Mouse (Mus musculus) midbrain, embryonic 10.5 days (tissue): Measurements from ENCODE around the gene Hist2h3c2. TPM values are rescaled to one million over a fixed set of nuclear protein-coding genes. Genes with fewer than 3 reads are reported as not detected.
"Not testable (repeated sequence)": the region's sequence is repeated elsewhere in the genome, so short reads cannot be mapped to it uniquely, and the experiment has no call there.

Experiments used
- DNase-seq: peaks from one replicate; pipeline ENCODE4 v3.0.0-alpha.2; 2017; ENCODE audit warnings: low spot score
- H3K27ac ChIP-seq: fragments of 300-500 bp; sonication (generic); replicated peaks from 2 replicates; pipeline ENCODE4 v1.5.1; 2016; ENCODE audit warnings: mild to moderate bottlenecking
- H3K27me3 ChIP-seq: fragments of 300-500 bp; sonication (generic); 2 replicates; pipeline ENCODE4 v1.6.1; 2016; ENCODE audit warnings: low read depth, mild to moderate bottlenecking; ENCODE audit not compliant: poor library complexity, severe bottlenecking
- H3K36me3 ChIP-seq: fragments of 300-500 bp; sonication (generic); 2 replicates; pipeline ENCODE4 v1.6.1; 2016; ENCODE audit warnings: mild to moderate bottlenecking, moderate library complexity
- H3K4me1 ChIP-seq: fragments of 300-500 bp; sonication (generic); 2 replicates; pipeline ENCODE4 v1.6.1; 2016
- H3K4me3 ChIP-seq: fragments of 300-500 bp; sonication (generic); 2 replicates; pipeline ENCODE4 v1.5.1; 2016; ENCODE audit warnings: mild to moderate bottlenecking, moderate library complexity
- H3K9me3 ChIP-seq: fragments of 300-500 bp; sonication (generic); replicated peaks from 2 replicates; pipeline ENCODE4 v1.6.1; 2016; ENCODE audit warnings: mild to moderate bottlenecking
- WGBS: fragments of 180-500 bp; shearing (Covaris S2); methylation state at CpG from one replicate; pipeline ENCODE4 v1.1.7; 2016; 5-methylcytosine and 5-hydroxymethylcytosine counted together
- polyA plus RNA-seq: library from polyadenylated mRNA; unstranded; fragments of >200 nt; fragmentation: Nextera tagmentation; extraction: Ambion mirVana; gene quantifications from 2 replicates; pipeline ENCODE4 v1.2.1, GENCODE M21; 2016

Gene Hist2h3c2
- polyA plus RNA-seq, 1 experiment from 2014 or later, result 8.1 TPM

GRCm38 (mm10) chr3:96251787-96252186 is 12.9 kb upstream of the Hist2h3c2 start:
- H3K4me1 ChIP-seq, result peaks cover 23% of the 10 kb centered on the region
- 84% methylated on average over 3 of the region's 3 CpGs for WGBS

GRCm38 (mm10) chr3:96250890-96251289 is 12.0 kb upstream of the Hist2h3c2 start:
- Histone ChIP-seq H3K36me3 (no peaks in the 10 kb centered on the region), H3K4me3 (no peak overlapping the region), H3K9me3 (no peaks in the 10 kb centered on the region), H3K27ac (peak overlapping the region; percentile 13; the same call in 1 of the 2 replicates), H3K27me3 (no peaks in the 10 kb centered on the region), H3K4me1 (peaks cover 23% of the 10 kb centered on the region)
- DNase-seq, result no peak
- 87% methylated on average over 3 of the region's 3 CpGs for WGBS

More at GRCm38 (mm10) chr3:96251787-96252186, 12.9 kb upstream of the Hist2h3c2 start:
- H3K27ac ChIP-seq, result no peak overlapping the region
- H3K9me3 ChIP-seq, result no peaks in the 10 kb centered on the region
- no peaks in the 10 kb centered on the region for H3K27me3 ChIP-seq
- no peak for DNase-seq
- no peak overlapping the region for H3K4me3 ChIP-seq
- H3K36me3 ChIP-seq, result no peaks in the 10 kb centered on the region

- Histone ChIP-seq H3K27me3 (no peaks in the 10 kb centered on the region), H3K4me1 (peaks cover 28% of the 10 kb centered on the region), H3K4me3 (peak overlapping the region; percentile 61), H3K9me3 (no peaks in the 10 kb centered on the region), H3K36me3 (no peaks in the 10 kb centered on the region), H3K27ac (peak overlapping the region; percentile 89)
- 52% methylated on average over 4 of the region's 4 CpGs for WGBS
- no peak for DNase-seq
These were observed 10.1 kb upstream of the Hist2h3c2 start for GRCm38 (mm10) chr3:96249034-96249345.

GRCm38 (mm10) chr3:96248141-96249033 is 9.5 kb upstream of the Hist2h3c2 start:
- Histone ChIP-seq H3K4me1 (peaks cover 34% of the 10 kb centered on the region), H3K27ac (peak overlapping the region; percentile 89), H3K4me3 (peak overlapping the region; percentile 61), H3K9me3 (no peaks in the 10 kb centered on the region), H3K27me3 (no peaks in the 10 kb centered on the region), H3K36me3 (no peaks in the 10 kb centered on the region)
- DNase-seq, result no peak
- 60% methylated on average over 6 of the region's 6 CpGs for WGBS

GRCm38 (mm10) chr3:96247356-96248140 is 8.6 kb upstream of the Hist2h3c2 start:
- Histone ChIP-seq H3K36me3 (no peaks in the 10 kb centered on the region), H3K9me3 (no peaks in the 10 kb centered on the region), H3K4me1 (peaks cover 34% of the 10 kb centered on the region), H3K4me3 (peak overlapping the region; percentile 61), H3K27me3 (no peaks in the 10 kb centered on the region), H3K27ac (peak overlapping the region; percentile 89)
- DNase-seq, result peak; percentile 42
- 4% methylated on average over 11 of the region's 11 CpGs for WGBS

- Histone ChIP-seq H3K4me1 (peaks cover 34% of the 10 kb centered on the region), H3K4me3 (peak within 1 kb of the TSS; percentile 61), H3K27ac (peak within 1 kb of the TSS; percentile 89)
- WGBS, result 3% methylated on average over 12 of the region's 47 CpGs
- not testable (repeated sequence) for H3K27me3 ChIP-seq, H3K36me3 ChIP-seq, DNase-seq, H3K9me3 ChIP-seq
These were observed 7.5 kb upstream of the Hist2h3c2 start, which contains the start of gene Hist2h3c1 for GRCm38 (mm10) chr3:96246427-96246856. Gene Hist2h3c1 (plus strand): TSS chr3:96246685.

GRCm38 (mm10) chr3:96246018-96246417 is 7.1 kb upstream of the Hist2h3c2 start:
- not testable (repeated sequence) for H3K9me3 ChIP-seq, H3K27me3 ChIP-seq, DNase-seq, H3K36me3 ChIP-seq
- under 1% methylated on average over 10 of the region's 21 CpGs for WGBS
- H3K4me3 ChIP-seq, result peak overlapping the region; percentile 47
- peak overlapping the region; percentile 80 for H3K27ac ChIP-seq
- H3K4me1 ChIP-seq, result peaks cover 35% of the 10 kb centered on the region

- H3K27ac ChIP-seq, result peak within 1 kb of the TSS; percentile 98
- peak; percentile 81 for DNase-seq
- peak within 1 kb of the TSS; percentile 62 for H3K4me3 ChIP-seq
- under 1% methylated on average over 44 of the region's 88 CpGs for WGBS
- not testable (repeated sequence) for H3K36me3 ChIP-seq, H3K9me3 ChIP-seq, H3K27me3 ChIP-seq
- H3K4me1 ChIP-seq, result peaks cover 41% of the 10 kb centered on the region
These were observed 6.3 kb upstream of the Hist2h3c2 start, which contains the start of gene Hist2h2aa1 for GRCm38 (mm10) chr3:96245003-96245886. Gene Hist2h2aa1 (plus strand): TSS chr3:96245497.

GRCm38 (mm10) chr3:96243921-96244572 is 5.1 kb upstream of the Hist2h3c2 start:
- Histone ChIP-seq H3K27me3 (no peaks in the 10 kb centered on the region), H3K9me3 (no peaks in the 10 kb centered on the region), H3K36me3 (no peaks in the 10 kb centered on the region), H3K4me1 (peaks cover 40% of the 10 kb centered on the region), H3K27ac (peak overlapping the region; percentile 98), H3K4me3 (peak overlapping the region; percentile 62)
- WGBS, result 86% methylated on average over 7 of the region's 7 CpGs
- no peak for DNase-seq

GRCm38 (mm10) chr3:96240799-96241197 is 1.9 kb upstream of the Hist2h3c2 start:
- Histone ChIP-seq H3K4me3 (peak overlapping the region; percentile 40), H3K27ac (peak overlapping the region; percentile 98), H3K4me1 (peaks cover 39% of the 10 kb centered on the region), H3K27me3 (no peaks in the 10 kb centered on the region), H3K9me3 (no peaks in the 10 kb centered on the region), H3K36me3 (no peaks in the 10 kb centered on the region)
- WGBS, result 79% methylated on average over 9 of the region's 9 CpGs
- DNase-seq, result no peak

- WGBS, result 4% methylated on average over 44 of the region's 85 CpGs
These were observed 1.2 kb upstream of the Hist2h3c2 start, which contains the start of gene Hist2h2aa2 for GRCm38 (mm10) chr3:96239949-96240798. Gene Hist2h2aa2 (minus strand): TSS chr3:96240276.

More at GRCm38 (mm10) chr3:96239949-96240798, 1.2 kb upstream of the Hist2h3c2 start, which contains the start of gene Hist2h2aa2:
- H3K36me3 ChIP-seq, H3K9me3 ChIP-seq, H3K27me3 ChIP-seq: not testable (repeated sequence)
- peak; percentile 77 for DNase-seq
- Histone ChIP-seq H3K27ac (peak within 1 kb of the TSS; percentile 98), H3K4me1 (peaks cover 39% of the 10 kb centered on the region), H3K4me3 (peak within 1 kb of the TSS; percentile 48)
